Mouse (Mus musculus): Measurements from ENCODE around the gene Rras2. TPM values are rescaled to one million over a fixed set of nuclear protein-coding genes. Genes with fewer than 3 reads are reported as not detected.

Rras2 gene
- total RNA-seq, 2 experiments from 2014 or later, result 16.4 to 20.8 TPM

DNA sequence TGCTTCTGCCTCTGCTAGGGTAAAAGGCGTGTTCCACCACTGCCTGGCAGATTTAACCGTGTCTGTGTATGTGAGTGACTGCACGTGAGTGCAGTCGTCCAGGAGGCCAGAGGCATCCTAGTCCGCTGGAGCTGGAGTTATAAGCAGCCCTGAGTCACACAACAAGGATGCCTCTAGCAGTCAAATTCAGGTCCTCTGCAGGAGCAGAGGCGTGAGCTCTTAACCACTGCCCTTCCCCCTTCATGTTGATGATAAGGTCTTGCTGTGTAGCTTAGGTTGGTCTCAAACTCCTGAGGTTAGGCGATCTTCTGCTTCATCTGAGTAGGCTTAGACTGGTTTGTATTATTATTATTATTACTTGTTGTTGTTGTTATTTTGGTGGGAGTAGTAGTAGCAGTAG lies 22.4 kb upstream of the Rras2 start:
- TF ChIP-seq CTCF (IDR thresholded peaks at IDR 0.05), result no peak
- intact Hi-C loops (cut with DNase I), result no loop called here
- Histone ChIP-seq H3K27ac (no peak overlapping the region), H3K4me3 (no peak overlapping the region)
- DNase-seq (ENCODE audit: extremely low spot score in 1 of 2, low spot score in 2 of 2), result no peak

DNA sequence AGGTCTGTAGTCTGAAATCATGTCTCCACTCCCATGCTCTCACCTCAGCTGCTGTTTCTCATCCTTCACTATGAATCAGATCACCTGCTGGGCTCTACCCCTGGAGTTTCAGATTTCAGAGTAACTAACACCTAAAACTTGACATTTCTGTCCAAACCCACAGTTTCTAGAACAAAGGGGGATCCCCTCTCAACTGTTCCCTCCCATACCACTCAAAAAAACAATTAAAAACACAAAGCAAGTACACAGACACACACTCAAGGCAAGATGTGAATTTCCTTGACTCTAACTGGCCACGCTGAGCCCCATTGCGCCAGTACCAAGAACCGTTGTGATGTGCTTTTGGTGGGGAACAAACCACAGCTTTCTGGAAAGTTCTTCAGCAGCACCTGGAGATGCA lies 21.8 kb upstream of the Rras2 start:
- TF ChIP-seq CTCF (IDR thresholded peaks at IDR 0.05), result no peak
- intact Hi-C loops (cut with DNase I), result loop anchor here (5.0 kb wide), 1 partner anchor 72 kb away; no protein-coding TSS in a partner anchor
- H3K4me3 ChIP-seq, result no peak overlapping the region
- peak overlapping the region; percentile 47; the same call in 1 of the 2 replicates for H3K27ac ChIP-seq
- no peak for DNase-seq (ENCODE audit: extremely low spot score in 1 of 2, low spot score in 2 of 2)

- TF ChIP-seq CTCF (IDR thresholded peaks at IDR 0.05), result no peak
- intact Hi-C loops (cut with DNase I), result loop anchor here (1.0 to 5.0 kb wide), 2 partner anchors 43 to 71 kb away; no protein-coding TSS in a partner anchor
- H3K4me3 ChIP-seq, result no peak overlapping the region
- H3K27ac ChIP-seq, result peak overlapping the region; percentile 89
- no peak for DNase-seq (ENCODE audit: extremely low spot score in 1 of 2, low spot score in 2 of 2)
Observed at GRCm38 (mm10) chr7:114138261-114138660, 20.7 kb upstream of the Rras2 start.

DNA sequence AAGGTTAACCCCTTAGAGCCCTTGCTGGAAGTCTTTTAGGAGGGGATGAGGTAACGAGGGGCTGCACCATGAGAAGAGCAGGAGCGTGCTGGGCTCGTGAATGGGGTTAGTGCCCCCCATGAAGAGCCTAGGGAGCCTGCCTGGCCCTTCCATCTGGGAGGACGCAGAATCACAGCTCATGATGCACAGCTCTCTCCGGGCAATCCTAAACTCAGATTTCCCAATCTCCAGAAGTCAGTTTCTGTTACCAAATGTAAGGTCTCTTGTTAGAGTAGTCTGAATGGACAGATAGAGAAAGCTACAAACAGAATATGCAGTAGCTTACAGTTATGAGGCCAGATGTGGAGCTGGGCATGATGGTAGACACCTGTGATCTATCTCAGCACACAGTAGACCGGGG lies 17.6 kb upstream of the Rras2 start:
- no peak for DNase-seq (ENCODE audit: extremely low spot score in 1 of 2, low spot score in 2 of 2)
- intact Hi-C loops (cut with DNase I), result loop anchor here (5.0 kb wide), 1 partner anchor 68 kb away; no protein-coding TSS in a partner anchor
- Histone ChIP-seq H3K4me3 (no peak overlapping the region), H3K27ac (no peak overlapping the region)
- TF ChIP-seq CTCF (IDR thresholded peaks at IDR 0.05), result no peak

GRCm38 (mm10) chr7:114133957-114134356 lies 16.4 kb upstream of the Rras2 start:
- no peak for DNase-seq (ENCODE audit: extremely low spot score in 1 of 2, low spot score in 2 of 2)
- Histone ChIP-seq H3K27ac (no peak overlapping the region), H3K4me3 (no peak overlapping the region)
- no peak for TF ChIP-seq CTCF (IDR thresholded peaks at IDR 0.05)
- intact Hi-C loops (cut with DNase I), result no loop called here

DNA sequence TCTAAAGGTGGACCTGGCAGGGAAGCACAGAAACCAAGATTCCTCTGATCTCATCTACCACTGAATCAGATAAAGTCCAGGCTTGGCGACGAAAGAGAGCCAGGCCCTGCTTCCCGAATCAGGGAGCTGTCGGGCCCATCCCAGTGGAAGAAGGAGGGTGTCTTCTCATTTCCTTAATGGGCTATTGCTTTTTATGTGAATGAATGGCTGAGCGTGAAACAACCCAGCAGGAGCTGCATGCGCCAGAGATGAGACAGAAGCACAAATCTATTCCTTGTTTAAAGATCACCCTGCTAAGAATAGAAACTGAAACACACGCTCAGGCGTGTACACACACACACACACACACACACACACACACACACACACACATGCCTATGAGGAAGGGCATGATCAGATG lies 14.7 kb upstream of the Rras2 start:
- no peak for DNase-seq (ENCODE audit: extremely low spot score in 1 of 2, low spot score in 2 of 2)
- intact Hi-C loops (cut with DNase I), result no loop called here
- no peak overlapping the region for H3K27ac ChIP-seq
- H3K4me3 ChIP-seq, result no peak overlapping the region
- TF ChIP-seq CTCF (IDR thresholded peaks at IDR 0.05), result no peak

DNA sequence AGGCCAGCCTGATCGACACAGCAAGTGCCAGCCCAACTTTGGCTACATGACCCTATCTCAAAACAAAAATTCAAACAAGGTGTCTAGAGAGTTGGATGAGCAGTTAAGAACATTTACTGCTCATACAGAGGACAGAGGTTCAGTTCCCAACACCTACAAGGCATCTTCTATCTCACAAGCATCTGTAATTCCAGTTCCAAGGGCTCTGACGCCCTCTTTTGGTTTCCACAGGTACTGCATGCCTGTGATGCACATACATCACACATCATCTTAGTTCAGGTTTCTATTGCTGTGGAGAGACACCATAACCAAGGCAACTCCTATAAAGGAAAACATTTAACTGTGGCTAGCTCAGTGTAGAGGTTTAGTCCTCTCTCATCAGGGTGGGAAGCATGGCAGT lies 11.7 kb upstream of the Rras2 start:
- no peak overlapping the region for H3K4me3 ChIP-seq
- no peak; the same call in none of the 2 replicates for TF ChIP-seq CTCF (IDR thresholded peaks at IDR 0.05)
- intact Hi-C loops (cut with DNase I), result no loop called here
- DNase-seq (ENCODE audit: extremely low spot score in 1 of 2, low spot score in 2 of 2), result no peak
- no peak overlapping the region for H3K27ac ChIP-seq

DNA sequence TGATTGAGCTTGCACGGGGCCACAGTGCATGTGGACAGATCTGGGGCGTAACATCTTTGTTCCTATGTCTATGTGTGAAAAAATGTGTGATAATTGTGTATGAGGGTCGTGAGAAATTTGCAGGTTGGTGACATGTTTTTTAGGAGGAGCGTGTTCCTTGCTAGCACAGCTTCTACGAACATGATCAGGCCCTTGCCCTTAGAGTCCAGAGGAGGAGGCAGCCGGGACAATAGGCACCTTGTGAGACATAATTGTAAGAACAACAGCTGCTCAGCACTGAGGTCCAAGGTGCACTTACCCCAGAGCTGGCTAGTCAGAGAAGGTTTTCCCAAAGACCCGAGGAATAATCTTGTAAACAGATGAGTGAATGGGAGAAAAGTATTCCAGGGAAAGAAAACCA lies 599 bp upstream of the Rras2 start:
- Histone ChIP-seq H3K4me3 (peak overlapping the region; percentile 86), H3K27ac (peak overlapping the region; percentile 87)
- intact Hi-C loops (cut with DNase I), result loop anchor here (5.0 kb wide), 3 partner anchors 51 to 94 kb away; no protein-coding TSS in a partner anchor
- TF ChIP-seq CTCF (IDR thresholded peaks at IDR 0.05), result no peak
- no peak for DNase-seq (ENCODE audit: extremely low spot score in 1 of 2, low spot score in 2 of 2)

- Histone ChIP-seq H3K27ac (peak overlapping the region; percentile 87), H3K4me3 (peak overlapping the region; percentile 86)
- no peak; the same call in 1 of the 2 replicates for TF ChIP-seq CTCF (IDR thresholded peaks at IDR 0.05)
- DNase-seq (ENCODE audit: extremely low spot score in 1 of 2, low spot score in 2 of 2), result peak; percentile 39 to 42
- intact Hi-C loops (cut with DNase I), result loop anchor here (5.0 kb wide), 3 partner anchors 50 to 95 kb away; no protein-coding TSS in a partner anchor
Observed at GRCm38 (mm10) chr7:114116711-114117351, 750 bp downstream of the Rras2 start.

DNA sequence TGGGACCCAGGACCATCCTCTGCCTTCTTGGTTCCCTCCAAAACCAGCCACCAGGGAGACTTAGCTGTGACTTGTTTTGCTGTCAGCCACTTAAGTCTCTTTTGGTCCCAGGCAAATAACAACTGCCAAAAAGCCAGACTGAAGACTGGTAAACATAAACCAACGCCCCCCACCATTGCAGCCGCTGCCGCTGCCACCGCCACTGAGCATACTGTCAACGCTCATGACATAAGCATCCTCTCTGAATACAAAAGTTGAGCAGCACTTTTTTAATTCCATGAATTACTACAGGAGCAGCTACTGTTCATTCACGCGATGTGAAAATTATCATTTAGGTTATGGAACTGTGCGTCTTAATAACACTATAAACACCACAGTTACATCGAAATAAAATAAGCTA lies 1.6 kb downstream of the Rras2 start:
- peak overlapping the region; percentile 86 for H3K4me3 ChIP-seq
- H3K27ac ChIP-seq, result no peak overlapping the region
- intact Hi-C loops (cut with DNase I), result loop anchor here (5.0 kb wide), 3 partner anchors 49 to 96 kb away; no protein-coding TSS in a partner anchor
- TF ChIP-seq CTCF (IDR thresholded peaks at IDR 0.05), result no peak
- DNase-seq (ENCODE audit: extremely low spot score in 1 of 2, low spot score in 2 of 2), result no peak

- no peak for DNase-seq (ENCODE audit: extremely low spot score in 1 of 2, low spot score in 2 of 2)
- TF ChIP-seq CTCF (IDR thresholded peaks at IDR 0.05), result no peak
- Histone ChIP-seq H3K27ac (no peak overlapping the region), H3K4me3 (no peak overlapping the region)
- intact Hi-C loops (cut with DNase I), result loop anchor here (5.0 kb wide), 3 partner anchors 48 to 97 kb away; no protein-coding TSS in a partner anchor
Observed at GRCm38 (mm10) chr7:114114976-114115375, 2.6 kb downstream of the Rras2 start.

DNA sequence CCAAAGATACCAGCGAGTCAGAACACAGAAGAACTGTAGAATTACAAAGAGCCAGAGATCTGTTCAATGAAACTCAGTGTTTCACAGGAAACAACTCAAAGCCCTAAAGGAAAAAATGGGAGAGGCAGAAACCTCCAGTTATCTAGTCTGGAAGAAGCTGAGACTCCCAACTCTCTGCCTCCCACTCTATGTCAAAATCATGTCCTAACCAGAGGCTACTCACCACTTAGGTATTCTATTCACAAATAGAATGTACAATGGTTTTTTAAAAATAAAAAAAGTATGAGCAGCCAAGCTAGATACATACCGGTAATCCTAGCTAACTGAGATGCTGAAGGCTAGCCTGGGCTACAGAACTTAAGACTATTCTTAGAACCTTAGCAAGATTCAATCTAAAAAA lies 3.3 kb downstream of the Rras2 start:
- intact Hi-C loops (cut with DNase I), result no loop called here
- Histone ChIP-seq H3K4me3 (no peak overlapping the region), H3K27ac (no peak overlapping the region)
- no peak for TF ChIP-seq CTCF (IDR thresholded peaks at IDR 0.05)
- no peak for DNase-seq (ENCODE audit: extremely low spot score in 1 of 2, low spot score in 2 of 2)

DNA sequence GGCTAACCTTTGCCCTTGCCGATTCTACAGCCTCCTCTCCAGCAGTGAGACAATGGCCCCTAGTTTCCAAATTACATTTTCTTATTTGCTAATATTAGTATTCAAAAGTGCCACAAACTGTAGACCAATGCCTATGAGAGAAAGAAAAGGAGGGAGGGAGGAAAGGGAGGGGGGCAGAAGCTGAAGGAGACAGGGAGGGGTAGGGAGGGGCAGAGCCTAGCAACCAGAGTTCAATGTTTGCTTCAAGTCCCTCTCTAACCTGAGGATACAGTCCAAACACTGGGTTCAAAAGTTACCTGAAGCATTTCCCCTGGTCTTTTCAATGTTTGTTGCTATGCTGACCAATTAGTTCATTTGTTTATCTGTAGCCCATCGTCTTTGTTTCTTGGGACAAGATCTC lies 7.1 kb downstream of the Rras2 start:
- no peak overlapping the region for H3K4me3 ChIP-seq
- DNase-seq (ENCODE audit: extremely low spot score in 1 of 2, low spot score in 2 of 2), result no peak
- intact Hi-C loops (cut with DNase I), result no loop called here
- TF ChIP-seq CTCF (IDR thresholded peaks at IDR 0.05), result no peak
- no peak overlapping the region for H3K27ac ChIP-seq

All from left cerebral cortex, adult 2 months (tissue).